Mouse (Mus musculus) kidney, adult 2 months (tissue): ENCODE measurements around the gene Ppm1l.
A peak's percentile ranks its signal among the peaks of the same experiment; 100 is the strongest.

Experiments
- CTCF ChIP-seq: fragments of 200-500 bp; conservative IDR thresholded peaks from 2 replicates; pipeline ENCODE4 v1.5.1; 2011; ENCODE audit warnings: low read depth, mild to moderate bottlenecking, control low read depth, low read length, moderate library complexity, mixed read lengths; ENCODE audit not compliant: insufficient read depth, insufficient read length
- POLR2A ChIP-seq: fragments of 200-500 bp; IDR thresholded peaks from one replicate; pipeline ENCODE4 v1.6.1; 2011; ENCODE audit warnings: low read depth, low read length, control low read depth

DNA sequence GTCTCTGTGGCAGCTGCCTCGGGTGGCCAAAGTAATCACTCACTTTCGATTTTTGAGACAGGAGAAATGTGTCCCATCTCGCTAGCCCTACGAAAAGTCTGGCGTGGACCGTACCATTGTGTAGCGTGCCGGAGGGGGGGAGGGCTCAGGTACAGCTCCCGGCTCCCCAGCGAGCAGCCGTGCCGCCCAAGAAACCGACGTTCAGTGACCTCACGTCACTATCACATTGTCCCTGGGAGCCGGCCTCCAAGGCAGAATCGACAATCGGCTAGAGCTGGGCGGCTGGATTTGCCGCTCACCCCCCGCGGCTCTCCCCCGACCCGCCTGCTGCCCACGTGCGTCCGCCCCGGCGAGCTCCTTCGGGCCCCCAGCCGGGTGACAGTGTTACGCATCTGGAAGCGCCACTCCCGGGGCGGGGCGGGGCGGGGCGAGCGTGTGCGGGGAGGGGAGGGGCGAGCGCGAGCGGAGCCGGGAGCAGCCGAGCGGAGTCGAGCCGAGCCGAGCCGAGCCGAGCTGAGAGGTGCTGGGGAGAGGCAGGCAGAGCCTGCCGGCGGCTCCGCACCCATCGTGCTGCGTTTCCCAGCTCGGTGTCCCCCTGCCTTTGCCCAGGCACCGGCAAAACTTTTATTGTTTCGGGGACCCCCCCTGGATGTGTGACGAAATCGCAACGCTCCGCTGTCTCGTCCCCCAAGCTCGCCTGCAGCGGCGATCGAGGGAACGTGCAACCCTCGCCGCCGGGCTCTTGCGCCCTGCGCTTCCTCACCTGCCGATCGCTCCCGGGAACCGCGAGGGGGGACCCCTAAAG, at the start of gene Ppm1l:
- TF ChIP-seq CTCF: no peak
- TF ChIP-seq POLR2A: peak; percentile 26
